Mouse (Mus musculus) G1E (cell line): Measurements from ENCODE around the gene Actn1. TPM values are rescaled to one million over a fixed set of nuclear protein-coding genes. Genes with fewer than 3 reads are reported as not detected.

Experiments used
- ATAC-seq: 2 replicates; pipeline ENCODE4 v1.8.0; 2016; ENCODE audit warnings: mild to moderate bottlenecking; ENCODE audit not compliant: insufficient number of reproducible peaks, poor library complexity, low FRiP score, severe bottlenecking; ENCODE audit errors: extremely low read depth
- DNase-seq: peaks from one replicate; pipeline ENCODE4 v3.0.0; 2012; ENCODE audit warnings: low spot score
- H3K27me3 ChIP-seq: 2 replicates; pipeline ENCODE4 v1.6.1; 2012; ENCODE audit warnings: mild to moderate bottlenecking, low read length, inconsistent platforms; ENCODE audit not compliant: insufficient read depth
- H3K36me3 ChIP-seq: replicated peaks from 2 replicates; pipeline ENCODE3; 2012; ENCODE audit warnings: mild to moderate bottlenecking, inconsistent platforms
- H3K4me1 ChIP-seq: 2 replicates; pipeline ENCODE4 v1.6.1; 2012; ENCODE audit warnings: low read depth, low read length, inconsistent platforms, mixed read lengths; ENCODE audit not compliant: insufficient read depth
- H3K4me3 ChIP-seq: 2 replicates; pipeline ENCODE4 v1.5.1; 2012; ENCODE audit warnings: low read depth, mild to moderate bottlenecking, inconsistent platforms, low read length, moderate library complexity, mixed read lengths
- H3K9me3 ChIP-seq: replicated peaks from 2 replicates; pipeline ENCODE4 v1.6.1; 2012; ENCODE audit warnings: inconsistent platforms
- CTCF ChIP-seq: IDR thresholded peaks from 2 replicates; pipeline ENCODE4 v1.5.1; 2012; ENCODE audit warnings: low read depth, low read length, inconsistent platforms, mixed read lengths
- GATA1 ChIP-seq: IDR thresholded peaks from 2 replicates; pipeline ENCODE4 v1.6.1; 2012; ENCODE audit warnings: borderline replicate concordance, low read length, inconsistent platforms, mixed read lengths
- GATA2 ChIP-seq: IDR thresholded peaks from 2 replicates; pipeline ENCODE4 v1.6.1; 2012; ENCODE audit warnings: low read depth, low read length, inconsistent platforms, borderline replicate concordance
- POLR2AphosphoS5 ChIP-seq: IDR thresholded peaks from 2 replicates; pipeline ENCODE4 v1.6.1; 2012; ENCODE audit warnings: low read depth, low read length, inconsistent platforms; ENCODE audit not compliant: insufficient replicate concordance
- TAL1 ChIP-seq: conservative IDR thresholded peaks from 2 replicates; pipeline ENCODE4 v1.6.1; 2012; ENCODE audit warnings: low read depth, low read length, inconsistent platforms, mixed read lengths
- polyA plus RNA-seq: library from polyadenylated mRNA; stranded (reverse); fragments of >175 nt; gene quantifications from 2 replicates; pipeline ENCODE4 v1.2.3, GENCODE M21; 2012
- total RNA-seq, 2 experiments: library from RNA; stranded (forward) in 1 of 2; stranded (reverse) in 1 of 2; fragments of 200-1000 nt in 1 of 2; fragments of >200 nt in 1 of 2; fragmentation: Nextera tagmentation in 1 of 2; gene quantifications; 2 replicates each; pipeline ENCODE4 v1.2.3; 2014 to 2017

Actn1 gene
- total RNA-seq (2014; fragmentation: Nextera tagmentation) (0.83 and 2.3 TPM in 2 replicates), total RNA-seq (2017) (0.12 and 0.38 TPM in 2 replicates), polyA plus RNA-seq (0.40 and 0.61 TPM in 2 replicates)

- Histone ChIP-seq H3K36me3 (no peaks in the 10 kb centered on the region), H3K4me3 (no peak within 1 kb of the TSS), H3K27me3 (peaks cover 47% of the 10 kb centered on the region), H3K4me1 (peaks cover 4% of the 10 kb centered on the region; the same call in 1 of the 2 replicates), H3K9me3 (no peaks in the 10 kb centered on the region; the same call in 1 of the 2 replicates)
- TF ChIP-seq GATA2: no peak
- TF ChIP-seq POLR2AphosphoS5: no peak
- TF ChIP-seq CTCF: no peak
- no peak for TF ChIP-seq TAL1
- no peak for TF ChIP-seq GATA1
- ATAC-seq: no peak
- DNase-seq: no peak
Observed at GRCm38 (mm10) chr12:80260056-80260743, at the start of gene Actn1. Actn1 (minus strand) TSS chr12:80260371.

GRCm38 (mm10) chr12:80307556-80307955, 47.4 kb upstream of the Actn1 start:
- Histone ChIP-seq H3K9me3 (no peaks in the 10 kb centered on the region), H3K4me1 (no peaks in the 10 kb centered on the region), H3K27me3 (peaks cover 33% of the 10 kb centered on the region), H3K36me3 (no peaks in the 10 kb centered on the region), H3K4me3 (no peak overlapping the region)
- DNase-seq (no peak), ATAC-seq (no peak)
- no peak for TF ChIP-seq CTCF
- no peak for TF ChIP-seq POLR2AphosphoS5
- no peak for TF ChIP-seq GATA2
- no peak for TF ChIP-seq TAL1
- TF ChIP-seq GATA1: no peak

- H3K27me3 ChIP-seq: peaks cover 38% of the 10 kb centered on the region
- TF ChIP-seq POLR2AphosphoS5 (no peak), GATA1 (no peak), GATA2 (no peak), CTCF (no peak), TAL1 (no peak)
- no peaks in the 10 kb centered on the region for H3K4me1 ChIP-seq
- no peaks in the 10 kb centered on the region for H3K36me3 ChIP-seq
- H3K4me3 ChIP-seq: no peak overlapping the region
- ATAC-seq (no peak), DNase-seq (no peak)
- no peaks in the 10 kb centered on the region for H3K9me3 ChIP-seq
Observed at GRCm38 (mm10) chr12:80304518-80304917, 44.3 kb upstream of the Actn1 start.

- H3K27me3 ChIP-seq: peaks cover 37% of the 10 kb centered on the region
- ATAC-seq (no peak), DNase-seq (no peak)
- TF ChIP-seq TAL1 (no peak), GATA1 (no peak), POLR2AphosphoS5 (no peak), GATA2 (no peak), CTCF (no peak)
- H3K36me3 ChIP-seq: no peaks in the 10 kb centered on the region
- no peaks in the 10 kb centered on the region for H3K4me1 ChIP-seq
- H3K4me3 ChIP-seq: no peak overlapping the region
- H3K9me3 ChIP-seq: no peaks in the 10 kb centered on the region
Observed at GRCm38 (mm10) chr12:80300833-80301456, 40.8 kb upstream of the Actn1 start.

DNA sequence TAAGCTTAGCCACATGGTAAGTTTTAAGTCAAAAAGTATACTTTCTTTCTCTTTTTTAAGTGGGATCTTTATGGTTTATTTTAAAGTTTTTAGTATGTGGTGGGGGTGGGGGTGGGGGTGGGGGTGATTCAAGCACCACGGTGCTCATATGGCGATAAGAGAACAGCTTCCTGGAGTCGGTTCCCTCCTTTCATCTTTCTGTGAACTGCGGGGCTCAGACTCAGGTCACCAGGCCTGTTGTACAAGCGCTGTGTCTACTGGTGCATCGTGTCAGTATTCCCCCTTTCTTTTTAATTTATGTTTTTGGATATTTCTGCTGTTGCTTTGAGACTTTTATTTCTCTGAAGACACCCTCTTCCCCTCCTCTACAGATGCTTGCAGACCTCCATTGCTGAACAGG, 38.5 kb upstream of the Actn1 start:
- no peak for TF ChIP-seq GATA1
- TF ChIP-seq GATA2: no peak
- no peak for TF ChIP-seq POLR2AphosphoS5
- TF ChIP-seq TAL1: no peak
- TF ChIP-seq CTCF: no peak
- Histone ChIP-seq H3K4me1 (no peaks in the 10 kb centered on the region), H3K36me3 (no peaks in the 10 kb centered on the region), H3K4me3 (no peak overlapping the region), H3K9me3 (no peaks in the 10 kb centered on the region), H3K27me3 (peaks cover 29% of the 10 kb centered on the region)
- ATAC-seq: no peak
- DNase-seq: no peak

DNA sequence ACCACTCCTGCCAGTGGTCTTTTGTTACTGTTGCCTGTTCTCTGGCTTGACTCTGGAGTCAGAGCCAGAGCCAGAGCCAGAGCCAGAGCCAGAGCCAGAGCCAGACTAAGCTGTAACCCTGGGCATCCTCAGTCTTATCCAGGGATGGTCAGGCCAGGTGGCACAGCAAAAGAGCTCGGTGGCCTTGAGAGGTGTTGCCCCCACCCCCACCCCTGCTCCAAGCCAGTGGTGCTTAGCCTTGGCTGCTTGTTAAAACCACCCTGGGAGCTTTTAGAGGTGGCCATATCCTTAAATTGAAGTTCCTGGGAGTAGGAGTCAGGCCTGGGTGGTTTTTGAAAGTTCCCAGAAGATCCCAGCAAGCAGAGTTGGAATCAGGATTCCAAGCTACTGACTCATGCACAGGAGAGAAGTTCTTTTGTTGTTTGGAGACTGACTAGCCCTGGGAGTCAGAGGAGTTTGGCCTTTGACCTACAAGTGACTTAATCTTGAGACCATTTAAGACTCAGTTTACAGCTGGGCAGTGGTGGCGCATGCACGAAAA, 31.8 kb upstream of the Actn1 start:
- H3K27me3 ChIP-seq: peaks cover 20% of the 10 kb centered on the region
- H3K4me1 ChIP-seq: no peaks in the 10 kb centered on the region
- ATAC-seq: no peak
- no peaks in the 10 kb centered on the region for H3K36me3 ChIP-seq
- H3K9me3 ChIP-seq: no peaks in the 10 kb centered on the region
- TF ChIP-seq GATA1 (no peak), POLR2AphosphoS5 (no peak), GATA2 (no peak), CTCF (no peak), TAL1 (no peak)
- H3K4me3 ChIP-seq: no peak overlapping the region
- no peak for DNase-seq
